Mouse (Mus musculus) macrophage (primary cell): ENCODE data around the gene Azin2. TPM values are rescaled to one million over a fixed set of nuclear protein-coding genes. Genes with fewer than 3 reads are reported as not detected.

Experiments
- H3K27ac ChIP-seq: fragments of 350-480 bp; formaldehyde crosslinking; 2 replicates; pipeline ENCODE4 v1.9.0; 2021
- H3K36me3 ChIP-seq: fragments of 350-480 bp; formaldehyde crosslinking; 2 replicates; pipeline ENCODE4 v1.9.0; 2021; ENCODE audit errors: inconsistent target
- H3K4me3 ChIP-seq: fragments of 350-480 bp; formaldehyde crosslinking; 2 replicates; pipeline ENCODE4 v1.9.0; 2021; ENCODE audit errors: inconsistent target
- H3K79me2 ChIP-seq: fragments of 350-480 bp; formaldehyde crosslinking; 2 replicates; pipeline ENCODE4 v1.9.0; 2021; ENCODE audit errors: inconsistent target
- WGBS: methylation state at CpG from one replicate; pipeline ENCODE4 v1.1.7; 2026; ENCODE audit warnings: inconsistent platforms; ENCODE audit not compliant: missing documents; 5-methylcytosine and 5-hydroxymethylcytosine counted together
- polyA plus RNA-seq: library from polyadenylated mRNA; stranded (reverse); fragments of 250-400 nt; gene quantifications from 3 replicates; pipeline ENCODE4 v1.2.4, GENCODE M21; 2018; ENCODE audit warnings: inconsistent platforms

The Azin2 gene
- polyA plus RNA-seq, 1 experiment from 2014 or later: 1.1 TPM

- Histone ChIP-seq H3K36me3 (no peaks in the 10 kb centered on the region), H3K4me3 (no peak overlapping the region), H3K27ac (no peak overlapping the region), H3K79me2 (no peaks in the 10 kb centered on the region)
- WGBS: 92% methylated on average over 7 of the region's 7 CpGs
Observed at GRCm38 (mm10) chr4:128966751-128967150, 4.5 kb upstream of the Azin2 start.

GRCm38 (mm10) chr4:128962926-128963290 is 666 bp upstream of the Azin2 start:
- no peaks in the 10 kb centered on the region for H3K36me3 ChIP-seq
- H3K79me2 ChIP-seq: no peaks in the 10 kb centered on the region
- WGBS: 21% methylated on average over 9 of the region's 9 CpGs
- H3K4me3 ChIP-seq: peak overlapping the region; percentile 17
- H3K27ac ChIP-seq: no peak overlapping the region

GRCm38 (mm10) chr4:128961301-128962028 is 777 bp downstream of the Azin2 start:
- WGBS: 42% methylated on average over 16 of the region's 16 CpGs
- Histone ChIP-seq H3K4me3 (peak overlapping the region; percentile 17; the same call in 1 of the 2 replicates), H3K79me2 (no peaks in the 10 kb centered on the region), H3K27ac (no peak overlapping the region), H3K36me3 (no peaks in the 10 kb centered on the region)

GRCm38 (mm10) chr4:128959676-128960075 is 2.6 kb downstream of the Azin2 start:
- Histone ChIP-seq H3K79me2 (no peaks in the 10 kb centered on the region), H3K27ac (no peak overlapping the region), H3K4me3 (no peak overlapping the region), H3K36me3 (no peaks in the 10 kb centered on the region)
- 64% methylated on average over 17 of the region's 17 CpGs for whole genome bisulfite sequencing

- H3K27ac ChIP-seq: no peak overlapping the region
- H3K79me2 ChIP-seq: no peaks in the 10 kb centered on the region
- H3K36me3 ChIP-seq: no peaks in the 10 kb centered on the region
- no peak overlapping the region for H3K4me3 ChIP-seq
- 96% methylated on average over 8 of the region's 8 CpGs for WGBS
Observed at GRCm38 (mm10) chr4:128958849-128959248, 3.4 kb downstream of the Azin2 start.

GRCm38 (mm10) chr4:128958156-128958555 is 4.1 kb downstream of the Azin2 start:
- H3K79me2 ChIP-seq: no peaks in the 10 kb centered on the region
- no peak overlapping the region for H3K4me3 ChIP-seq
- H3K36me3 ChIP-seq: no peaks in the 10 kb centered on the region
- WGBS: 92% methylated on average over 11 of the region's 11 CpGs
- peak overlapping the region; percentile 46 for H3K27ac ChIP-seq

- H3K4me3 ChIP-seq: no peak overlapping the region
- H3K27ac ChIP-seq: peak overlapping the region; percentile 46
- WGBS: 50% methylated on average over 11 of the region's 11 CpGs
- H3K79me2 ChIP-seq: no peaks in the 10 kb centered on the region
- no peaks in the 10 kb centered on the region for H3K36me3 ChIP-seq
Observed at GRCm38 (mm10) chr4:128957155-128957911, 4.9 kb downstream of the Azin2 start.

GRCm38 (mm10) chr4:128953851-128954250 is 8.4 kb downstream of the Azin2 start:
- Histone ChIP-seq H3K27ac (no peak overlapping the region), H3K4me3 (no peak overlapping the region), H3K79me2 (no peaks in the 10 kb centered on the region), H3K36me3 (no peaks in the 10 kb centered on the region)
- 90% methylated on average over 5 of the region's 5 CpGs for WGBS

- no peaks in the 10 kb centered on the region for H3K36me3 ChIP-seq
- H3K4me3 ChIP-seq: no peak overlapping the region
- no peak overlapping the region for H3K27ac ChIP-seq
- no peaks in the 10 kb centered on the region for H3K79me2 ChIP-seq
- WGBS: 91% methylated on average over 5 of the region's 5 CpGs
Observed at GRCm38 (mm10) chr4:128950461-128950860, 11.8 kb downstream of the Azin2 start.

GRCm38 (mm10) chr4:128949470-128950005 is 12.7 kb downstream of the Azin2 start:
- WGBS: 57% methylated on average over 15 of the region's 15 CpGs
- H3K27ac ChIP-seq: no peak overlapping the region

GRCm38 (mm10) chr4:128948137-128948674 is 14.0 kb downstream of the Azin2 start:
- Histone ChIP-seq H3K27ac (no peak overlapping the region), H3K79me2 (no peaks in the 10 kb centered on the region), H3K4me3 (no peak overlapping the region), H3K36me3 (no peaks in the 10 kb centered on the region)
- WGBS: 30% methylated on average over 6 of the region's 6 CpGs

More at GRCm38 (mm10) chr4:128949470-128950005, 12.7 kb downstream of the Azin2 start:
- Histone ChIP-seq H3K4me3 (no peak overlapping the region), H3K36me3 (no peaks in the 10 kb centered on the region), H3K79me2 (no peaks in the 10 kb centered on the region)

GRCm38 (mm10) chr4:128947326-128947933 is 14.8 kb downstream of the Azin2 start:
- Histone ChIP-seq H3K27ac (no peak overlapping the region), H3K4me3 (no peak overlapping the region)
- 41% methylated on average over 18 of the region's 18 CpGs for WGBS

GRCm38 (mm10) chr4:128946736-128947135 is 15.5 kb downstream of the Azin2 start:
- H3K27ac ChIP-seq: no peak overlapping the region
- H3K36me3 ChIP-seq: no peaks in the 10 kb centered on the region
- 92% methylated on average over 9 of the region's 9 CpGs for WGBS
- no peak overlapping the region for H3K4me3 ChIP-seq
- no peaks in the 10 kb centered on the region for H3K79me2 ChIP-seq

More at GRCm38 (mm10) chr4:128947326-128947933, 14.8 kb downstream of the Azin2 start:
- no peaks in the 10 kb centered on the region for H3K36me3 ChIP-seq
- H3K79me2 ChIP-seq: no peaks in the 10 kb centered on the region

- H3K27ac ChIP-seq: no peak overlapping the region
- no peaks in the 10 kb centered on the region for H3K36me3 ChIP-seq
- no peak overlapping the region for H3K4me3 ChIP-seq
- no CpG with 5 or more reads among the region's 3 CpGs for WGBS
- H3K79me2 ChIP-seq: no peaks in the 10 kb centered on the region
Observed at GRCm38 (mm10) chr4:128942346-128942745, 19.9 kb downstream of the Azin2 start.
